Mouse (Mus musculus) limb, embryonic 15.5 days (tissue): ENCODE results near the gene Rragc. TPM values are rescaled to one million over a fixed set of nuclear protein-coding genes. Genes with fewer than 3 reads are reported as not detected.

Experiments
- ATAC-seq: fragments of 200-750 bp; cut with Nextera tagmentation; 2 replicates; pipeline ENCODE4 v1.8.0; 2017; ENCODE audit warnings: low read depth, moderate TSS enrichment; ENCODE audit not compliant: insufficient number of reproducible peaks, low FRiP score, low TSS enrichment
- H3K27ac ChIP-seq: fragments of 300-500 bp; sonication (generic); 2 replicates; pipeline ENCODE4 v1.5.1; 2015; ENCODE audit warnings: moderate library complexity, mild to moderate bottlenecking, inconsistent platforms
- H3K27me3 ChIP-seq: fragments of 300-500 bp; sonication (generic); 2 replicates; pipeline ENCODE4 v1.6.1; 2015; ENCODE audit warnings: inconsistent platforms
- H3K36me3 ChIP-seq: fragments of 300-500 bp; sonication (generic); 2 replicates; pipeline ENCODE4 v1.6.1; 2015; ENCODE audit warnings: inconsistent platforms
- H3K4me1 ChIP-seq: fragments of 300-500 bp; sonication (generic); 2 replicates; pipeline ENCODE4 v1.6.1; 2015; ENCODE audit warnings: inconsistent platforms
- H3K4me2 ChIP-seq: fragments of 300-500 bp; sonication (generic); 2 replicates; pipeline ENCODE4 v1.6.1; 2015; ENCODE audit warnings: mild to moderate bottlenecking, inconsistent platforms
- H3K4me3 ChIP-seq: fragments of 300-500 bp; sonication (generic); 2 replicates; pipeline ENCODE4 v1.5.1; 2015; ENCODE audit warnings: mild to moderate bottlenecking, inconsistent platforms
- H3K9ac ChIP-seq: fragments of 300-500 bp; sonication (generic); 2 replicates; pipeline ENCODE4 v1.6.1; 2015; ENCODE audit warnings: inconsistent platforms
- H3K9me3 ChIP-seq: fragments of 300-500 bp; sonication (generic); 2 replicates; pipeline ENCODE4 v1.6.1; 2016; ENCODE audit warnings: inconsistent platforms
- WGBS: fragments of 180-500 bp; shearing (Covaris S2); methylation state at CpG from one replicate; pipeline ENCODE4 v1.1.7; 2015; 5-methylcytosine and 5-hydroxymethylcytosine counted together
- polyA plus RNA-seq: library from polyadenylated mRNA; unstranded; fragments of >200 nt; fragmentation: Nextera tagmentation; extraction: Ambion mirVana; gene quantifications from 2 replicates; pipeline ENCODE4 v1.2.1, GENCODE M21; 2015

Rragc gene
- 48.6 and 55.2 TPM in 2 replicates for polyA plus RNA-seq

- Histone ChIP-seq H3K27ac (peak within 1 kb of the TSS; percentile 88), H3K9ac (peak within 1 kb of the TSS; percentile 99), H3K4me3 (peak within 1 kb of the TSS; percentile 86), H3K36me3 (peaks cover 30% of the 10 kb centered on the region), H3K27me3 (no peaks in the 10 kb centered on the region), H3K9me3 (no peaks in the 10 kb centered on the region), H3K4me2 (peak within 1 kb of the TSS; percentile 79), H3K4me1 (peaks cover 18% of the 10 kb centered on the region)
- peak; percentile 99 for ATAC-seq
- under 1% methylated on average over 48 of the region's 49 CpGs for WGBS
Measured at GRCm38 (mm10) chr4:123916748-123917547, at the start of gene Rragc. Gene Rragc, plus strand, starts transcription at chr4:123917446.

GRCm38 (mm10) chr4:123893726-123894125, 23.5 kb upstream of the Rragc start:
- 89% methylated on average over 5 of the region's 5 CpGs for WGBS
- no peak overlapping the region for H3K27ac ChIP-seq

GRCm38 (mm10) chr4:123894295-123894694, 23.0 kb upstream of the Rragc start:
- H3K4me1 ChIP-seq: no peaks in the 10 kb centered on the region

More at GRCm38 (mm10) chr4:123893726-123894125, 23.5 kb upstream of the Rragc start:
- H3K9me3 ChIP-seq: no peaks in the 10 kb centered on the region
- no peaks in the 10 kb centered on the region for H3K27me3 ChIP-seq
- no peak overlapping the region for H3K4me2 ChIP-seq
- no peaks in the 10 kb centered on the region for H3K36me3 ChIP-seq
- no peak overlapping the region for H3K4me3 ChIP-seq
- H3K4me1 ChIP-seq: no peaks in the 10 kb centered on the region
- no peak overlapping the region for H3K9ac ChIP-seq
- ATAC-seq: no peak

GRCm38 (mm10) chr4:123898696-123899095, 18.6 kb upstream of the Rragc start:
- H3K36me3 ChIP-seq: no peaks in the 10 kb centered on the region
- H3K9ac ChIP-seq: no peak overlapping the region
- H3K4me1 ChIP-seq: no peaks in the 10 kb centered on the region
- WGBS: 13% methylated on average over 5 of the region's 5 CpGs
- H3K9me3 ChIP-seq: no peaks in the 10 kb centered on the region
- no peak overlapping the region for H3K4me3 ChIP-seq
- no peak for ATAC-seq
- no peak overlapping the region for H3K27ac ChIP-seq
- H3K4me2 ChIP-seq: no peak overlapping the region
- no peaks in the 10 kb centered on the region for H3K27me3 ChIP-seq

More at GRCm38 (mm10) chr4:123894295-123894694, 23.0 kb upstream of the Rragc start:
- Histone ChIP-seq H3K4me2 (no peak overlapping the region), H3K4me3 (no peak overlapping the region), H3K9ac (no peak overlapping the region), H3K36me3 (no peaks in the 10 kb centered on the region), H3K9me3 (no peaks in the 10 kb centered on the region), H3K27me3 (no peaks in the 10 kb centered on the region), H3K27ac (no peak overlapping the region)
- WGBS: 90% methylated on average over 4 of the region's 4 CpGs
- no peak for ATAC-seq

- ATAC-seq: no peak
- Histone ChIP-seq H3K27ac (no peak overlapping the region), H3K4me1 (peaks cover 12% of the 10 kb centered on the region; the same call in 1 of the 2 replicates), H3K4me2 (no peak overlapping the region), H3K27me3 (no peaks in the 10 kb centered on the region), H3K36me3 (0 out of 2 replicates have a peak, but pooled peaks cover under 1% of the 10 kb centered on the region), H3K9me3 (no peaks in the 10 kb centered on the region), H3K4me3 (no peak overlapping the region), H3K9ac (no peak overlapping the region)
- WGBS: 82% methylated on average over 3 of the region's 3 CpGs
Measured at GRCm38 (mm10) chr4:123903432-123903831, 13.8 kb upstream of the Rragc start.

- peak within 1 kb of the TSS; percentile 63 for H3K4me2 ChIP-seq
- no peaks in the 10 kb centered on the region for H3K27me3 ChIP-seq
- H3K9ac ChIP-seq: peak within 1 kb of the TSS; percentile 77
- 1% methylated on average over 48 of the region's 49 CpGs for WGBS
- peak within 1 kb of the TSS; percentile 78 for H3K4me3 ChIP-seq
- no peaks in the 10 kb centered on the region for H3K9me3 ChIP-seq
- peaks cover 10% of the 10 kb centered on the region; the same call in 1 of the 2 replicates for H3K36me3 ChIP-seq
- H3K4me1 ChIP-seq: peaks cover 12% of the 10 kb centered on the region; the same call in 1 of the 2 replicates
- H3K27ac ChIP-seq: peak within 1 kb of the TSS; percentile 87
- peak; percentile 100 for ATAC-seq
Measured at GRCm38 (mm10) chr4:123904333-123905125, 12.7 kb upstream of the Rragc start, which contains the start of gene Mycbp. Gene Mycbp, plus strand, starts transcription at chr4:123904832.

GRCm38 (mm10) chr4:123905126-123905668, 12.0 kb upstream of the Rragc start:
- Histone ChIP-seq H3K4me1 (peaks cover 12% of the 10 kb centered on the region; the same call in 1 of the 2 replicates), H3K4me2 (peak overlapping the region; percentile 63), H3K4me3 (peak overlapping the region; percentile 78), H3K36me3 (peaks cover 17% of the 10 kb centered on the region; the same call in 1 of the 2 replicates), H3K27ac (peak overlapping the region; percentile 87), H3K9me3 (no peaks in the 10 kb centered on the region), H3K9ac (peak overlapping the region; percentile 77), H3K27me3 (no peaks in the 10 kb centered on the region)
- peak; percentile 0; the same call in 1 of the 2 replicates for ATAC-seq
- WGBS: 2% methylated on average over 53 of the region's 53 CpGs

GRCm38 (mm10) chr4:123911503-123911902, 5.7 kb upstream of the Rragc start:
- no peaks in the 10 kb centered on the region for H3K9me3 ChIP-seq
- no peak overlapping the region for H3K9ac ChIP-seq
- H3K4me3 ChIP-seq: no peak overlapping the region
- H3K36me3 ChIP-seq: peaks cover 37% of the 10 kb centered on the region
- peaks cover 9% of the 10 kb centered on the region for H3K4me1 ChIP-seq
- H3K27me3 ChIP-seq: no peaks in the 10 kb centered on the region
- 90% methylated on average over 4 of the region's 4 CpGs for WGBS
- ATAC-seq: no peak
- no peak overlapping the region for H3K27ac ChIP-seq
- no peak overlapping the region for H3K4me2 ChIP-seq

GRCm38 (mm10) chr4:123912431-123912830, 4.8 kb upstream of the Rragc start:
- ATAC-seq: no peak

GRCm38 (mm10) chr4:123917548-123918140, 398 bp downstream of the Rragc start, which contains the start of gene 4930535I16Rik:
Gene 4930535I16Rik, minus strand, starts transcription at chr4:123918022.
- H3K27ac ChIP-seq: peak within 1 kb of the TSS; percentile 88
- ATAC-seq: peak; percentile 16; the same call in 1 of the 2 replicates
- H3K4me2 ChIP-seq: peak within 1 kb of the TSS; percentile 79
- peaks cover 18% of the 10 kb centered on the region for H3K4me1 ChIP-seq
- peak within 1 kb of the TSS; percentile 99 for H3K9ac ChIP-seq
- WGBS: under 1% methylated on average over 51 of the region's 63 CpGs
- peaks cover 28% of the 10 kb centered on the region for H3K36me3 ChIP-seq
- no peaks in the 10 kb centered on the region for H3K9me3 ChIP-seq
- H3K4me3 ChIP-seq: peak within 1 kb of the TSS; percentile 86
- no peaks in the 10 kb centered on the region for H3K27me3 ChIP-seq

More at GRCm38 (mm10) chr4:123912431-123912830, 4.8 kb upstream of the Rragc start:
- H3K4me3 ChIP-seq: no peak overlapping the region
- no peaks in the 10 kb centered on the region for H3K9me3 ChIP-seq
- no peak overlapping the region for H3K4me2 ChIP-seq
- no peaks in the 10 kb centered on the region for H3K27me3 ChIP-seq
- H3K4me1 ChIP-seq: peaks cover 10% of the 10 kb centered on the region
- H3K36me3 ChIP-seq: peaks cover 37% of the 10 kb centered on the region
- WGBS: 51% methylated on average over 2 of the region's 2 CpGs
- no peak overlapping the region for H3K27ac ChIP-seq
- no peak overlapping the region for H3K9ac ChIP-seq

- no peaks in the 10 kb centered on the region for H3K9me3 ChIP-seq
- no peak overlapping the region; the same call in 1 of the 2 replicates for H3K4me2 ChIP-seq
- H3K36me3 ChIP-seq: peaks cover 28% of the 10 kb centered on the region
- no peak for ATAC-seq
- H3K27me3 ChIP-seq: no peaks in the 10 kb centered on the region
- peaks cover 18% of the 10 kb centered on the region for H3K4me1 ChIP-seq
- 77% methylated on average over 2 of the region's 2 CpGs for WGBS
- no peak overlapping the region for H3K27ac ChIP-seq
- H3K4me3 ChIP-seq: peak overlapping the region; percentile 86; the same call in 1 of the 2 replicates
- H3K9ac ChIP-seq: no peak overlapping the region
Measured at GRCm38 (mm10) chr4:123918851-123919250, 1.6 kb downstream of the Rragc start.
